Mouse (Mus musculus) midbrain, embryonic 13.5 days (tissue): ENCODE data around the gene Lpcat4. TPM values are rescaled to one million over a fixed set of nuclear protein-coding genes. Genes with fewer than 3 reads are reported as not detected.

Experiments
- ATAC-seq: fragments of 200-750 bp; cut with Nextera tagmentation; 2 replicates; pipeline ENCODE4 v1.8.0; 2017; ENCODE audit warnings: mild to moderate bottlenecking, moderate TSS enrichment, moderate library complexity
- H3K27ac ChIP-seq: fragments of 300-500 bp; sonication (generic); 2 replicates; pipeline ENCODE4 v1.5.1; 2015; ENCODE audit warnings: inconsistent platforms, mild to moderate bottlenecking, moderate library complexity
- H3K27me3 ChIP-seq: fragments of 300-500 bp; sonication (generic); 2 replicates; pipeline ENCODE4 v1.6.1; 2015; ENCODE audit warnings: mild to moderate bottlenecking, inconsistent platforms
- H3K36me3 ChIP-seq: fragments of 300-500 bp; sonication (generic); 2 replicates; pipeline ENCODE4 v1.6.1; 2015; ENCODE audit warnings: mild to moderate bottlenecking, inconsistent platforms
- H3K4me1 ChIP-seq: fragments of 300-500 bp; sonication (generic); replicated peaks from 2 replicates; pipeline ENCODE4 v1.6.1; 2015; ENCODE audit warnings: inconsistent platforms
- H3K4me2 ChIP-seq: fragments of 300-500 bp; sonication (generic); replicated peaks from 2 replicates; pipeline ENCODE4 v1.6.1; 2015; ENCODE audit warnings: moderate library complexity, mild to moderate bottlenecking, inconsistent platforms
- H3K4me3 ChIP-seq: fragments of 300-500 bp; sonication (generic); replicated peaks from 2 replicates; pipeline ENCODE4 v1.5.1; 2015; ENCODE audit warnings: mild to moderate bottlenecking, inconsistent platforms
- H3K9ac ChIP-seq: fragments of 300-500 bp; sonication (generic); replicated peaks from 2 replicates; pipeline ENCODE4 v1.6.1; 2015; ENCODE audit warnings: mild to moderate bottlenecking, inconsistent platforms
- H3K9me3 ChIP-seq: fragments of 300-500 bp; sonication (generic); 2 replicates; pipeline ENCODE4 v1.6.1; 2016; ENCODE audit warnings: mild to moderate bottlenecking, inconsistent platforms
- WGBS: fragments of 180-500 bp; shearing (Covaris S2); methylation state at CpG from one replicate; pipeline ENCODE4 v1.1.7; 2015; 5-methylcytosine and 5-hydroxymethylcytosine counted together
- polyA plus RNA-seq: library from polyadenylated mRNA; unstranded; fragments of >200 nt; fragmentation: Nextera tagmentation; extraction: Ambion mirVana; gene quantifications from 2 replicates; pipeline ENCODE4 v1.2.1, GENCODE M21; 2015

The Lpcat4 gene
- polyA plus RNA-seq, 1 experiment from 2014 or later, result 13.7 TPM

GRCm38 (mm10) chr2:112239935-112240721, 860 bp downstream of the Lpcat4 start:
- H3K4me1 ChIP-seq, result peaks cover 11% of the 10 kb centered on the region
- peak; percentile 78 for ATAC-seq
- WGBS, result under 1% methylated on average over 28 of the region's 28 CpGs
- H3K9me3 ChIP-seq, result no peaks in the 10 kb centered on the region
- peaks cover 18% of the 10 kb centered on the region for H3K36me3 ChIP-seq
- H3K4me3 ChIP-seq, result peak overlapping the region; percentile 83
- H3K27me3 ChIP-seq, result 0 out of 2 replicates have a peak, but pooled peaks cover 2% of the 10 kb centered on the region
- H3K4me2 ChIP-seq, result peak overlapping the region; percentile 83
- peak overlapping the region; percentile 86 for H3K9ac ChIP-seq
- peak overlapping the region; percentile 99 for H3K27ac ChIP-seq

DNA sequence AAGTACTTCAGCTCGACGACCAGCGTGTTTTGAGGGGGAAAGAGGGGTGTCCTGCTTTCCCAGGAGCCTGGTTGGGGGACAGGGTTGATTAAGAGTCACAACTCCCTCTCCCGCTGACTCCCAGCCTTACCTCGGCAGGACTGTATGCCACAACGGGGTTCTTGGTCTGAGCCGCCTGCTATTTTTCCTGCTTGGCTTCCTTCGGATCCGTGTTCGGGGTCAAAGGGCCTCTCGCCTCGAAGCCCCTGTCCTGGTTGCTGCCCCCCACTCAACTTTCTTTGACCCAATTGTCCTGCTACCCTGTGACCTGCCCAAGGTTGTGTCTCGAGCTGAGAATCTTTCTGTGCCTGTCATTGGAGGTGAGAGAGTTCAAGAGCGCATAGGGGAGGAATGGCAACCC, 2.5 kb downstream of the Lpcat4 start:
- Histone ChIP-seq H3K9me3 (no peaks in the 10 kb centered on the region), H3K27me3 (0 out of 2 replicates have a peak, but pooled peaks cover 2% of the 10 kb centered on the region), H3K4me1 (peaks cover 11% of the 10 kb centered on the region), H3K27ac (no peak overlapping the region), H3K9ac (no peak overlapping the region), H3K4me2 (no peak overlapping the region), H3K36me3 (peaks cover 33% of the 10 kb centered on the region), H3K4me3 (no peak overlapping the region)
- no peak for ATAC-seq
- WGBS, result 84% methylated on average over 14 of the region's 14 CpGs

- no peak overlapping the region for H3K27ac ChIP-seq
- peaks cover 41% of the 10 kb centered on the region for H3K36me3 ChIP-seq
- no peak overlapping the region for H3K9ac ChIP-seq
- H3K4me3 ChIP-seq, result no peak overlapping the region
- WGBS, result 92% methylated on average over 5 of the region's 5 CpGs
- no peaks in the 10 kb centered on the region for H3K27me3 ChIP-seq
- H3K4me2 ChIP-seq, result no peak overlapping the region
- no peaks in the 10 kb centered on the region for H3K9me3 ChIP-seq
- ATAC-seq, result no peak
- peaks cover 10% of the 10 kb centered on the region for H3K4me1 ChIP-seq
Observed at GRCm38 (mm10) chr2:112245307-112245706, 6.0 kb downstream of the Lpcat4 start.

GRCm38 (mm10) chr2:112246193-112246592, 6.9 kb downstream of the Lpcat4 start:
- ATAC-seq, result no peak
- H3K27me3 ChIP-seq, result no peaks in the 10 kb centered on the region
- no peak overlapping the region for H3K27ac ChIP-seq
- peaks cover 1% of the 10 kb centered on the region for H3K4me1 ChIP-seq
- no peak overlapping the region for H3K4me3 ChIP-seq
- peaks cover 41% of the 10 kb centered on the region for H3K36me3 ChIP-seq
- no peaks in the 10 kb centered on the region for H3K9me3 ChIP-seq
- no peak overlapping the region for H3K4me2 ChIP-seq
- WGBS, result 97% methylated on average over 6 of the region's 6 CpGs
- no peak overlapping the region for H3K9ac ChIP-seq

DNA sequence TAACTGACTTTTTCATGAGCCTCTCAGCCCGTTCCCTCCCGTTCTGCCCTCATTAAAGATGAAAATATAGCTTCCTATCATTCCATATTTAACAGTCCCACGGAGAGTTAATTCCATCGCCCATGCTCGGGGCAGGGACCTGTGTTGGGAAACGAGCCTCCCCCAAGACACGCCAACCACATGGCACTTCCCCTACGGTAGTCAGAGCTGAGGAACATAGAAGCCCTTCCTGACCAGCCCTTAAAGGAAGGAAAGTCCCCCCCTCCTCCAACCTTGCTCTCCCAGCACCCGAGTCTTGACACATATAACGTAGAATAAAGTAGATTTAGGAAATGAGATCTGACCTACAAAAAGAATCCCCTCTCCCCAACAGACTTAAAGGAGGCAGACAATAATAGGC, 8.1 kb downstream of the Lpcat4 start:
- H3K9ac ChIP-seq, result no peak overlapping the region
- H3K27me3 ChIP-seq, result no peaks in the 10 kb centered on the region
- H3K9me3 ChIP-seq, result no peaks in the 10 kb centered on the region
- 92% methylated on average over 10 of the region's 10 CpGs for WGBS
- no peak overlapping the region for H3K4me2 ChIP-seq
- no peak overlapping the region for H3K27ac ChIP-seq
- ATAC-seq, result no peak
- H3K36me3 ChIP-seq, result peaks cover 41% of the 10 kb centered on the region
- no peak overlapping the region for H3K4me3 ChIP-seq
- H3K4me1 ChIP-seq, result no peaks in the 10 kb centered on the region

DNA sequence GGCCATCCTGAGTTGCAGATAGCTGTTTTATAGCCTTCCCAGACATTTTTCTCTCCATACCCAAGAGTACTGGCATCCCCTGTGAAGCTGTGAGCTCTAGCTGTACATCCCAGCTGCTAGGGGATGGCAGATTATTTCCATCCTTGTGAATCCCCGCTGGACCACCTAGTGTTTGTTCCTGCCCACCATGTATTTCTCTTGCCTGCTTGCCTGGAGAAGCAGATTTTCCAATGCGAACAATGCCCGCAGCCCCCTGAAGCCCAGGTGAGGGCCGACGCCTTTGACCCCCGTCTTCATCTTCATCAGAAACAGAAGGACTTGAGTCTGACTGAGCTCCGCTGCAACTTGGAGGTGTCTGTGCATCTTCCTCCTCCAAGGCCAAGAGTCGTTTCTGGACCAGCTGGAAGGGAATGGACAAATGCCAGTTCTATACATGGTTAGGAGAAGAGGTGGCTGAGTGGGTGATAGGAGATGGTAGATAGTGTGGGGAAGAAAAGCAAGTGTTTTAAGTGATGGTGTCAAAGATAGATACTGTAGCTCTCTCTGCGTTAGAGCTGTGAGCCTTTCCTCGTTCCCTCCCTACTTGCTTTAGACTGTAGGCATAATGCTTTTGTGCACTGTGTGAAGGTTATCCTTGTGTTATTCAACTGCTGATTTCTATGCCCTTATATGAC, 10.6 kb downstream of the Lpcat4 start:
- no peaks in the 10 kb centered on the region for H3K27me3 ChIP-seq
- H3K27ac ChIP-seq, result no peak overlapping the region
- no peak for ATAC-seq
- H3K36me3 ChIP-seq, result peaks cover 24% of the 10 kb centered on the region
- H3K4me3 ChIP-seq, result no peak overlapping the region
- no peak overlapping the region for H3K9ac ChIP-seq
- H3K4me2 ChIP-seq, result no peak overlapping the region
- WGBS, result 92% methylated on average over 10 of the region's 10 CpGs
- no peaks in the 10 kb centered on the region for H3K9me3 ChIP-seq
- no peaks in the 10 kb centered on the region for H3K4me1 ChIP-seq

DNA sequence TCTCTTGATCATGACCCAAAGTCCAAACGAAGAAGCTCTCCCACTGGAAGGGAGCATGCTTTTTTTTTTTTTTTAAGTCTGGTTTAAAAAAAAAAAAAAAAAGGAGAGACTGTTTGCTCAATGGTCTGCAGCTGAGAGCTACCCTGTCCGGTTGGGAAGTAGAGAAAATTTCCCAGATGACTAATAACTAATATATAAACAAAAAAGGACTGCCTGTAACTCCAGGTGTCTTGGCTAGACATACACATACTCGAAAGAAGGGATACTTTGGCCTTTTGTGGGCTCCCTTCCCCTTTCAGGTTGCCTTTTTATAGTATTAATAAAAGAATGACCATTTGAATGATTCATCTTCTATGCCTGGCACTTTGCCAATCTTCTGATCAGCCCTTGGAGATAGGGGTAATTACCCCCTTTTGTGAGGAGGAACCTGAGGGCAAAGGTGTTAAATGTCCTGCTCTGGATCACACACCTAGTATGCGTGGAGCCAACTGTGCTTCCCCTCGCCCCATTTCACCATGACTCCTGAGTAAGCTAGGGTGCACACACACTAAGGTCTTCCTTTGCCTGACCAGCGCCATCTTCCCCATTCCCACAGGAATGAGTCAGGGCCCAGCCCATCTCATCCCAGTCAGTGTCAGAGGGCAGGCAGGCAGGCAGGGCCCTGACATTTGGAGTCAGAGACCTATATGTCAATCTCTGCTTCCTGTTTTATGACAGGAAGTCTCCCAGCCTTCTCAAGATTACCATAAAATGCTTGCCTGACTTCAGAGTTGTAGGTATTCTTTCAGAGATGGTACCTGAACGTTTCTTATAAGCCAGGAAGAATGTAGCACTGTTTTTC, 15.6 kb downstream of the Lpcat4 start:
- no peaks in the 10 kb centered on the region for H3K9me3 ChIP-seq
- no peak for ATAC-seq
- H3K4me3 ChIP-seq, result no peak overlapping the region
- 75% methylated on average over 7 of the region's 7 CpGs for WGBS
- no peak overlapping the region for H3K4me2 ChIP-seq
- H3K27me3 ChIP-seq, result no peaks in the 10 kb centered on the region
- no peak overlapping the region for H3K9ac ChIP-seq
- no peaks in the 10 kb centered on the region for H3K36me3 ChIP-seq
- H3K4me1 ChIP-seq, result no peaks in the 10 kb centered on the region
- no peak overlapping the region for H3K27ac ChIP-seq

DNA sequence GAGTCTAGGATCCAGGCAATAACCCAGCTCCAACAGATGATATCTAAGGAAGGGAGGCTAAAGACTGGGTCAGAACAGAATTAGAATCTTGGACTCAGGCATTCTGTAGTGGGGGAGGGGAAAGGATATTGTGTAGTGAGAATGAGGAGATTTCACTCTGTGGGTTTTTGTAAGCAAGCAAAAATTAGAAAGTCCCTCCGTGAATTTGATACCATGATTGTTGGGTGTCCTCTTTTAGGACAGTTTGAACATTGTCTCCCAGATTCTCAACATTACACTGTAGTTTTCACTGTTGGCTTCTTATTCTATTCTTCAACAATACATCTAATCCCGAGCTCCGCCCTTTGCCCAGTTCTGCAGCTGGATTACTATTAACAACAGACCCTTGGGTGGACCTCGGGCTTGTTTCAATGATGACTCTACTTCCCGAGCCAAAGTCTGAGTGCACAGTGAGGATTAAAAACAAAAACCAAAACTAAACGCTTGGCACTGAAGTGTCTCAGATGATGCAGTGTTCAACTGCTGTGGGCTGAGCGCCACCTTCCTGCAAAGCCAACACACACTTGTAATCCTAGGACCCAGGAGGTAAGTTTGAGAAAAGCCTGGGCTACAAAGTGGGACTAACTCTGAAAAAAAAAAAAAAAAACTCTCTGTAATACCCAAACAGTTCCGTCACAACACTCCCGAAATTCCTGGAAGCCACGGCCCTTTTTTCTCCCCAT, 20.1 kb downstream of the Lpcat4 start, which contains the start of gene Nutm1:
Nutm1 (minus strand) TSS at position 51 of the 722 bp plus-strand sequence.
- no peaks in the 10 kb centered on the region for H3K27me3 ChIP-seq
- ATAC-seq, result no peak

DNA sequence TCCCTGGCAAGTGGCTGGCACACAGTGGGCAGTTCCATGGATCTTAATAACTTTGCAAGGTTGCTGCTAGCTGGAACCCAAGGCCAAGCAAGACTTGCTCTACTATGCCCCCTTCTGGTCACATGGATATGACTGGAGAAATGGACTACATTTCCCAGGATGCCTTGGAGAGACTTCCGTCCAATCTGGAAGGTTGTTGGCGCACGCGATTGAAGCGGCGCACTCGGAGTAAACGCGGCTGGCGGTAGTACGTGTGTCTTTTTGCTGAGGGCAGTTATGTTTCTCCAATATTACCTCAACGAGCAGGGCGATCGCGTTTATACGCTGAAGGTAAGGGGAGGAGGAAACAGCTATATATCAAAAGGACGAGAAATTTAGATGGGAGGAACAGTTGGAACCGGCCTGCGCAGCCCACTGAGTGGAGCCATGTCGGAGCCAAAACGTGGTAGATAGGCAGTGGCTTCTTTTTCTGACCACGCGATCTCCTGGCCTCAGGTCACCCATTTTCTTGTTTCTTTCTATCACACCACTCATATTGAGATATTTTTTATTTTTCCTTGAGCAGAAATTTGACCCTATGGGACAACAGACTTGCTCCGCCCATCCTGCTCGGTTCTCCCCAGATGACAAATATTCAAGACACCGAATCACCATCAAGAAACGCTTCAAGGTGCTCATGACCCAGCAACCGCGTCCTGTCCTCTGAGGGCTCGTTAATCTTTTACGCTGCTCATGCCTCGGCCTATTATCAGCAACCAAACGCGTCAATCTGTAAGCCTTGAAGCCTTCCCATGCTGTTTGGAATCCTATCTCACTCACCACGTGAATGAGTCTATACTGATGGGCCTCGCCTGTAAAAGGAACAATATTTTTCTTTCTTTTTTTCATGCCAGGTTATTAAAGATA, 22.7 kb downstream of the Lpcat4 start, which contains the start of gene Nop10:
Nop10 (plus strand) TSS at position 179 of the 906 bp plus-strand sequence.
- WGBS, result under 1% methylated on average over 36 of the region's 36 CpGs
- Histone ChIP-seq H3K4me3 (peak within 1 kb of the TSS; percentile 65), H3K9ac (peak within 1 kb of the TSS; percentile 65), H3K27ac (peak within 1 kb of the TSS; percentile 62), H3K9me3 (no peaks in the 10 kb centered on the region), H3K4me1 (peaks cover 28% of the 10 kb centered on the region), H3K4me2 (peak within 1 kb of the TSS; percentile 74), H3K36me3 (no peaks in the 10 kb centered on the region), H3K27me3 (no peaks in the 10 kb centered on the region)
- ATAC-seq, result peak; percentile 63

More for the DNA sequence above, 20.1 kb downstream of the Lpcat4 start, which contains the start of gene Nutm1:
- no peaks in the 10 kb centered on the region for H3K9me3 ChIP-seq
- 74% methylated on average over 10 of the region's 10 CpGs for WGBS
- H3K27ac ChIP-seq, result no peak within 1 kb of the TSS
- no peak within 1 kb of the TSS for H3K4me2 ChIP-seq
- no peaks in the 10 kb centered on the region for H3K36me3 ChIP-seq
- peaks cover 12% of the 10 kb centered on the region for H3K4me1 ChIP-seq
- H3K9ac ChIP-seq, result no peak within 1 kb of the TSS
- H3K4me3 ChIP-seq, result no peak within 1 kb of the TSS

DNA sequence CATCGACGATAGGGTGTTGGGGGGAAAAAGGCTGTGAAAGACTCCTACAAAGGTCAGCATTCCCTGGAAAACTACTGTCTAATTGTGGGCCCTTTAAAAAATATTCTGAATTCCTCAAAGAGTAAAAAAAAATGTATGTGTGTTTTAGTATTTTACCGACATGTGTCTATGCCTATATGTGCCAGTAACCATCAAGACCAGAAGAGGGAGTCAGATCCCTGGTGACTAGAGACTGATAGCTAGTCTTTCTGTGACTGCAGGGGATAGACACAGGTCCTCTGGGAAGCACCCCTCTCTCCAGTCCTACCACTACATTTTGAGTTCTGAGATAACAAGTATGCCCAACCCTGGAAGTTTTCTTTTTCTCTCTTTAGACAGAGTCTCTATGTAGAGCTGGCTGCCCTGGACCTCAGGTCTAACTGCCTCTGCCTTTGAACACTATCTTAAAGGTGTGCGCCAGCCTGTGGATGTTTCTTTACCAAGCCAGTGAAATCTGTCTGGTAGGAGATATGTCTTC, 23.6 kb downstream of the Lpcat4 start:
- ATAC-seq, result no peak
- no peak overlapping the region for H3K27ac ChIP-seq
- 43% methylated on average over 4 of the region's 4 CpGs for WGBS
- peak overlapping the region; percentile 65 for H3K4me3 ChIP-seq
- no peaks in the 10 kb centered on the region for H3K27me3 ChIP-seq
- peaks cover 36% of the 10 kb centered on the region for H3K4me1 ChIP-seq
- no peaks in the 10 kb centered on the region for H3K36me3 ChIP-seq
- no peaks in the 10 kb centered on the region for H3K9me3 ChIP-seq
- peak overlapping the region; percentile 74 for H3K4me2 ChIP-seq
- peak overlapping the region; percentile 65 for H3K9ac ChIP-seq
